Mouse (Mus musculus): ENCODE measurements around the gene Fbxo39. TPM values are rescaled to one million over a fixed set of nuclear protein-coding genes. Genes with fewer than 3 reads are reported as not detected.

Fbxo39 gene
- polyA plus RNA-seq, 1 experiment, result not detected

DNA sequence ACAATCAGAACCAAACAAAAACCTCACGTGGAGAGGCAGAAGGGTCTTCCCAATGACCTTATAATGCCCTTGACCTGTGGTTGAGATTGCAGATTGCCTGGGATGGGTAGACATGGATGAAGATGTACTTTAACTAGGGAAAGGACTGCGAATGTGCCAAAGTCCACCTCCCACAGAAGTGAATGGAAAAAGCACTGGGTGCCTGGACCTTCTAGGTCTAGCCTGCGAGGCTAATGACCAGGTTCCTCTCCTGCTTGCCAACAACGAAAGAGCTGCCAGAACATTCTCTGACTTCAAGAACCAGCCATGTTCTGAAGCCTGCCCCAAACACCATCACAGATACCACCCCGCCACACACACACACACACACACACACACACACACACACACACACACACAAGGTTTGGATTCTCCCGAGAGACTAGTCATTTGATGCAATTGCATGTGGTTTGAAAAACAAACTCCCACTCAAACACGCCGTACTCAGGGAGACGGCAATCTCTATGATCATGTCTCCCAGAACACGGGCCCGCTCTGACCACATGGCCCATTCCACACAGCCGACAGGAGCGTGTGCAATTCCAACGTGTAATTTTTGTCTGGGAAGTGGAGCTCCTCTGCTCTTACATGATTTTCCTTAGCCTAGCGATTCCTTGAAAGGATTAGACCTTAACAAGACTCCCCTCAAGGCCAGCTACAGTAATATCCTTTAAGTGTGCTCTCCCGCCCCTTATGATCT, 30.6 kb upstream of the Fbxo39 start:
- Histone ChIP-seq H3K27ac (ENCODE audit: insufficient read depth, low read length) (no peak overlapping the region), H3K4me1 (ENCODE audit: control insufficient read depth, insufficient read depth, low read length) (peaks cover 3% of the 10 kb centered on the region; the same call in 1 of the 2 replicates), H3K4me3 (ENCODE audit: insufficient read depth, low read length) (no peak overlapping the region)
- no peak for TF ChIP-seq POLR2A (IDR thresholded peaks at IDR 0.05; ENCODE audit: extremely low read depth, insufficient read depth, low read length)
- TF ChIP-seq CTCF (IDR thresholded peaks at IDR 0.05; ENCODE audit: extremely low read depth, insufficient read depth, low read length), result no peak

DNA sequence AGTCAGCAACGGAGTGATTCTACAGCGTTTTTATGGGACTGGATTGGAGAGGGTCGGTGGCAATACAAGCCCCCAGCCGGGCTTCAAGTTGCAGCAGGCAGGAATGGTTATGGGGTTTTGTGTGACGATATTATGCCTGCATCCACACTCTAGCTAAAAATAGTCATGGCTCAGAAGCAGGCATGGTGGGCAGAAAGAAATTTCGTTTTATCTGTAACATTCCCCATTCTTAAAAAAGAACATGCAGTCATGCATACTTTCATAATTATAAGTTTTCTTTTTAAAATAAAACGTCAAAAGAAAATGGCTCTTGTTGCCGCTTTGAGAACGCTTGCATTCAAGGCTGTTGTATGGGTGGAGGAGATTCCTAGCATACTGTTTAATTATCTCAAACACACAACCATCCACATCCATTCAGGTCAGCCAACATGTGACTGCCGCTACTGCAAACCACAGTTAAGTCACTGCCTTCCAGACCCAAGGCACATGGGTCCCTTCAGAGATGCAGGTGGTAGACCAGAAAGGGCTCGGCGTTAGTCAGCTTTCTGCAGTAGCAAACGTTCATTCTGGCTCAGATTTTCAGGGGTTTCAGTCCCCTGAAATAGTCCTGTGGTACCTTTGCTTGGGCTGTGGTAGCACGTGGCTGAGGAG, 29.6 kb upstream of the Fbxo39 start:
- no peak for TF ChIP-seq CTCF (IDR thresholded peaks at IDR 0.05; ENCODE audit: extremely low read depth, insufficient read depth, low read length)
- no peak for TF ChIP-seq POLR2A (IDR thresholded peaks at IDR 0.05; ENCODE audit: extremely low read depth, insufficient read depth, low read length)
- Histone ChIP-seq H3K4me3 (ENCODE audit: insufficient read depth, low read length) (no peak overlapping the region), H3K4me1 (ENCODE audit: control insufficient read depth, insufficient read depth, low read length) (peaks cover 3% of the 10 kb centered on the region; the same call in 1 of the 2 replicates), H3K27ac (ENCODE audit: insufficient read depth, low read length) (no peak overlapping the region)

DNA sequence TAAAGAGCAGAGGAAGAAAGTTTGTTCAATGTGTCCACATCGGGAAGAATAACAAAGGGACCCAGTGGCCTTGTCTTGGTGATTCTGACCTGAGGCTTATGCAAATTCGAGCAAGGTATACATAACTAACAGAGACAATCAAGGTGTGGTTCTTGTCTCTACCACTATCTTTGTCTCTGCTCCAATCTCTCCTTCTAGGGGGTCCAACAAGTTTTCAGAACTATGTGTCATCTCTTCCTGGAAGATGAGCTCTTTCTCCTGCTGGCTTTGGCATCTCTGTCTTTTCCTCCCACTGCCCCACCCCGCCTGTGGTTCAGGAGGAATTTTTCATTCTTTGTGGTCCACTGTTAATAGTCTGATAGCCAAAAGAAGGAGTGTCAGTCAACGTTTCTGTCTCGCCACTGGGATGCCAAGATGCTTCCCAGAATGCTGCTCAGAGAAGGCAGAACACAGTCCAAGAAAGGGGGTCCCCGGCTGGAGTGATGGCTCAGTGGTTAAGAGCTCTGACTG, 28.2 kb upstream of the Fbxo39 start:
- H3K27ac ChIP-seq (ENCODE audit: insufficient read depth, low read length), result no peak overlapping the region
- H3K4me1 ChIP-seq (ENCODE audit: control insufficient read depth, insufficient read depth, low read length), result peaks cover 3% of the 10 kb centered on the region; the same call in 1 of the 2 replicates
- H3K4me3 ChIP-seq (ENCODE audit: insufficient read depth, low read length), result no peak overlapping the region
- no peak for TF ChIP-seq POLR2A (IDR thresholded peaks at IDR 0.05; ENCODE audit: extremely low read depth, insufficient read depth, low read length)
- TF ChIP-seq CTCF (IDR thresholded peaks at IDR 0.05; ENCODE audit: extremely low read depth, insufficient read depth, low read length), result no peak

DNA sequence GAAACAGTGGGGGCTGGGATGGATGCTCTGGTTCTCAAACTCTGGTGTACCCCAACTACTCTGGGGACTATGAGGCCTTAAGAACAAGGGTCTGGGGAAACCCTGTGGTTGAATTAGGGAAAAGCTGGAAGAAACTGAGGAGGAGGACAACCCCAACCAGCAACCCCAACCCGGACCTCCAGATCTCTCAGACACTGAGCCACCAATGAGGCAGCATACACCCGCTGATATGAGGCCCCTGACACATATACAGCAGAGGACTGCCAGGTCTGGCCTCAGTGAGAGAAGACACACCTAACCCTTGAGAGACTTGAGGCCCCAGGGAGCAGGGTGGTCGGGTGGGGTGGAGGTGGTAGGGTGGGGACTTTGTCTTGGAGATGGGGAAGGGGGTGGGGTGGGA, 27.6 kb upstream of the Fbxo39 start:
- TF ChIP-seq POLR2A (IDR thresholded peaks at IDR 0.05; ENCODE audit: extremely low read depth, insufficient read depth, low read length), result no peak
- TF ChIP-seq CTCF (IDR thresholded peaks at IDR 0.05; ENCODE audit: extremely low read depth, insufficient read depth, low read length), result no peak
- H3K4me1 ChIP-seq (ENCODE audit: control insufficient read depth, insufficient read depth, low read length), result peaks cover 3% of the 10 kb centered on the region; the same call in 1 of the 2 replicates
- no peak overlapping the region for H3K4me3 ChIP-seq (ENCODE audit: insufficient read depth, low read length)
- H3K27ac ChIP-seq (ENCODE audit: insufficient read depth, low read length), result no peak overlapping the region

DNA sequence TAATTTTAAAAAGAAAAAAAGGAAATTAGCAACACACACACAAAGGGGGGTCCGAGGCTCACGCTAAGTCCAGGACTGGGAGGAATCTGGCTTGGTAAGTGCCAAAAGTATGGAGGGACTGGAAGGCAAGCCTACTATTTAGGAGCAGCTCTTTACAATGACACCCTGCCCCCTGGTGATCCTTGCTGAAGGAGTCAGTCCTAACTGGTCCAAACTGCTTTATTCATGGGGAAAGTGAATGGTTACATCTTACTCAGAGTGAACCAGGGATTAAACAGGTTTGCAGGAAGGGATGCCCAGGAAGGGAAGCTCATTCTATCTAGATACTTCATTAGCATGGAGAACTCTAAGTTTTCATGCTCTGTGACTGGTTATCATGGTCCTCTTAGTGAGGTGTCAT, 27.1 kb upstream of the Fbxo39 start:
- peaks cover 3% of the 10 kb centered on the region; the same call in 1 of the 2 replicates for H3K4me1 ChIP-seq (ENCODE audit: control insufficient read depth, insufficient read depth, low read length)
- H3K4me3 ChIP-seq (ENCODE audit: insufficient read depth, low read length), result no peak overlapping the region
- H3K27ac ChIP-seq (ENCODE audit: insufficient read depth, low read length), result no peak overlapping the region
- TF ChIP-seq POLR2A (IDR thresholded peaks at IDR 0.05; ENCODE audit: extremely low read depth, insufficient read depth, low read length) (no peak), CTCF (IDR thresholded peaks at IDR 0.05; ENCODE audit: extremely low read depth, insufficient read depth, low read length) (no peak)

DNA sequence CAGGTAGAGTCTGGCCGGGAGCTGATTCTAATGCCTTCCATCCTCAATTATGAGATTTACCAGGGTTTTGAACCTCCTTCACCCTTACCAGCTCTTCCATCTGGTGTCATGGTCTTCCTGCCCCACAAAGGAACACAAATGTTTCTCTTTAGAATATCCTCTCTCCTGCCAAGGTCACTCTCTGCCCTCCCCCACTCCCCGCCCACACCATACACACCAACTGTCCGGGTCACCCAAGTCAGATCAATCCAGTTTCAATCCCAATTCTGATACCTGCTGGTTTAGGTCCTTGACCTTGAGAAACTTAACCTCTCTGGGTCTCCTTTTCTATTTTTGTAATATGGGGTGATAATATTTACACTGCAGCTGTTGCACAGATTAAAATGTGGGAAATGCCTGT, 26.7 kb upstream of the Fbxo39 start:
- no peak overlapping the region for H3K4me3 ChIP-seq (ENCODE audit: insufficient read depth, low read length)
- TF ChIP-seq CTCF (IDR thresholded peaks at IDR 0.05; ENCODE audit: extremely low read depth, insufficient read depth, low read length), result no peak
- TF ChIP-seq POLR2A (IDR thresholded peaks at IDR 0.05; ENCODE audit: extremely low read depth, insufficient read depth, low read length), result no peak
- H3K4me1 ChIP-seq (ENCODE audit: control insufficient read depth, insufficient read depth, low read length), result peaks cover 3% of the 10 kb centered on the region; the same call in 1 of the 2 replicates
- H3K27ac ChIP-seq (ENCODE audit: insufficient read depth, low read length), result no peak overlapping the region

DNA sequence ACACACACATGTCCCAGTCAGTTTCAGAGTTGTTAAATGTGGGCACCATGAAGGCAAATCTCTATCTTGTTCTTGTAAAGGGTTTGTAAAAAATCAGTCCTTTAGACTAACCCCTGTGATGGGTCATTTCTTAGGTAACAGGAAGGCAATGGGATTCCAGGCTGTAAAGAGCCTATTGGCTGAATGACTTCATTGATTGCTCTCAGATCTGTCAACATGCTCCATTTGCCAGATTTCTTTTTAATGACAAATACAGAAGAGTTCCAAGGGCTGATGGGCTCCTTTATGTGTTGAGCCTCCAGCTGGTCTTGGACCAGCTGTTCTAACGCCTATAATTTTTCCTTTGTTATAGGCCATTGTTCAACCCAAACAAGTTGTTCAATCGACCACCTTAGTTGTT, 21.1 kb upstream of the Fbxo39 start:
- Histone ChIP-seq H3K4me1 (ENCODE audit: control insufficient read depth, insufficient read depth, low read length) (no peaks in the 10 kb centered on the region), H3K4me3 (ENCODE audit: insufficient read depth, low read length) (no peak overlapping the region), H3K27ac (ENCODE audit: insufficient read depth, low read length) (no peak overlapping the region)
- TF ChIP-seq CTCF (IDR thresholded peaks at IDR 0.05; ENCODE audit: extremely low read depth, insufficient read depth, low read length) (no peak), POLR2A (IDR thresholded peaks at IDR 0.05; ENCODE audit: extremely low read depth, insufficient read depth, low read length) (no peak)

DNA sequence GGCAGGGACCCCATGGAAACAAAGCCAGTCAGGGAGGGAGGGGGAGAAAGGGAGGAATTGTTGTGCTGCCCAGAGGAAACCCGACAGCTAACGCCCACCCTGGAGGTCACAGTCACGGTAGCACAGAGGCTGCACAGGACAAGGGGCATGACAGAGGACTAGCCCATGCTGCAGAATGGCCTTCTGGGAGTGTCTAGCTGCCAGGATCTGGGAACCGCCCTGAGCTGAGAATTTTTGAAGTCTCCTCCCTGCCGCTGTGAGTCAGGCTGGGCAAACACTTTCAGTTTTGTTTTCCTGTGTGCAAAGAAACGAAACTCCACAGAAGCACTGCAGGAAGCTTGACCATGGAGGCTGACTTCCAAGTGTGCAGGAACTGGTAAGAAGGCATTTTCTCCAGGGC, 12.9 kb upstream of the Fbxo39 start, which contains the start of gene Xaf1:
Xaf1 (plus strand) TSS at position 296 of the 400 bp plus-strand sequence.
- H3K27ac ChIP-seq (ENCODE audit: insufficient read depth, low read length), result peak within 1 kb of the TSS; percentile 58
- H3K4me3 ChIP-seq (ENCODE audit: insufficient read depth, low read length), result peak within 1 kb of the TSS; percentile 2
- TF ChIP-seq POLR2A (IDR thresholded peaks at IDR 0.05; ENCODE audit: extremely low read depth, insufficient read depth, low read length) (no peak), CTCF (IDR thresholded peaks at IDR 0.05; ENCODE audit: extremely low read depth, insufficient read depth, low read length) (no peak)
- no peaks in the 10 kb centered on the region for H3K4me1 ChIP-seq (ENCODE audit: control insufficient read depth, insufficient read depth, low read length)

DNA sequence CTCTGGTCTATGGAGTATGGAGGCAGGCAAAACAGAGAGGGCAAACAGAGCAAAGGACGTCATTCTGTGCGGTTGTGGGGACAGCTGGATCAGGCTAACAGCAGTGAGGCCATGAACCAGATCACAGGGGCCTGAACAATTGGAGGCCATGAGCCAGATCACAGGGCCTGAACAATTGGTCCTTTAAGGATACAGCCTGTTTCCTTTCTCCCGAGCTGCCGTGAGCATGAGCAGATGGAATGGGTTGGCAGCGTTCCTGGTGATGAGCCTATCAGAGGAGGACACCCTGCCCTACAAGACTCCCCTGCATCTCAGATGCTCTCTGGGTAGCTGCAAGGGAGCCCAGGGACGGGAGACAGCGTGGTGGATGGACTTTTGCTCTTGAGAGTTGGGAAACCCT, 12.0 kb upstream of the Fbxo39 start:
- H3K4me3 ChIP-seq (ENCODE audit: insufficient read depth, low read length), result peak overlapping the region; percentile 2
- H3K27ac ChIP-seq (ENCODE audit: insufficient read depth, low read length), result peak overlapping the region; percentile 58
- TF ChIP-seq POLR2A (IDR thresholded peaks at IDR 0.05; ENCODE audit: extremely low read depth, insufficient read depth, low read length) (no peak), CTCF (IDR thresholded peaks at IDR 0.05; ENCODE audit: extremely low read depth, insufficient read depth, low read length) (no peak)
- no peaks in the 10 kb centered on the region for H3K4me1 ChIP-seq (ENCODE audit: control insufficient read depth, insufficient read depth, low read length)

Measured in cortical plate, adult 2 months (tissue).